Mouse (Mus musculus): ENCODE results near the gene 9330159F19Rik.

9330159F19Rik gene

DNA sequence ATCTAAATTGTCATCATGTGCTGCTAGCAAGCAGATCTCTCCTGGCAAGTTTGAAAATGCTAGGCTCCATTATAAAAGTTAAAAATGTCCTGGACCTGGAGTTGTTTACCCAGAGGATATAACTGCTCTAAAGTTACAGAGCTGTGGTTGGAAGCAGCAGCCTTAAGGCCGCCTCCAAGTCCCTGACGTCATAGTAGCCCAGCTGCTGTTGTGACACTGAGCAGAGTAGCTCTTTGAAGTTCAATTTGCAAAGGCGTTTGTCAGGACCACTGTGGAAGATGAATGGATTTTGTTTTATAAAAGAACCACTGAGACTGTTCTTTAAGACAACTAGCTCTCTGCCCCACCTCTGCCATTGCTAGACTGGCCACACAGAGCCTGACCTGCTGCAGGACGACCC is at the start of gene 9330159F19Rik:
Gene 9330159F19Rik (plus strand): TSS at position 154 of the 400 bp plus-strand sequence.
- no peak for DNase-seq

- no peak for DNase-seq
Measured at GRCm38 (mm10) chr10:29161664-29162063, 49.7 kb upstream of the 9330159F19Rik start.

DNA sequence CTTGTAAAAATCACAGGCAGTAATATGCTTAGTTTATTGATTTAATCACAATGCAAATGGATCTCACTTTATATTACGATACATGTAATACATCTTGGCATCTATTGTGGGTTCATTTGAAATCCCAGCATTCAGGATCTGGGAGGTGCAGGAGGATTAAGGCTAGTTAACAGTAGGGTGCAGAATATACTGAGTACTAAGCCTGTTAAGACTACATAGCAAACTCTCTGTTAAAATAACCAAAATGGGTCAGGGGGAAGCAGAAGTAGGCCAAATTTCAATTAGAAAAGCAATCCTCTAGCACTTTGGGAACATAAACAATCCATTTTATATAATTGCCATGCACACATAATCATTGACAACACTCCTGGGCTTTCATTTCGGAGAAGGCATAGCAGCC is 37.6 kb upstream of the 9330159F19Rik start:
- no peak for DNase-seq

- no peak for DNase-seq
Measured at GRCm38 (mm10) chr10:29175656-29176055, 35.8 kb upstream of the 9330159F19Rik start.

- DNase-seq: no peak
Measured at GRCm38 (mm10) chr10:29176881-29177280, 34.5 kb upstream of the 9330159F19Rik start.

GRCm38 (mm10) chr10:29178003-29178402 is 33.4 kb upstream of the 9330159F19Rik start:
- no peak for DNase-seq

- no peak for DNase-seq
Measured at GRCm38 (mm10) chr10:29180210-29180609, 31.2 kb upstream of the 9330159F19Rik start.

DNA sequence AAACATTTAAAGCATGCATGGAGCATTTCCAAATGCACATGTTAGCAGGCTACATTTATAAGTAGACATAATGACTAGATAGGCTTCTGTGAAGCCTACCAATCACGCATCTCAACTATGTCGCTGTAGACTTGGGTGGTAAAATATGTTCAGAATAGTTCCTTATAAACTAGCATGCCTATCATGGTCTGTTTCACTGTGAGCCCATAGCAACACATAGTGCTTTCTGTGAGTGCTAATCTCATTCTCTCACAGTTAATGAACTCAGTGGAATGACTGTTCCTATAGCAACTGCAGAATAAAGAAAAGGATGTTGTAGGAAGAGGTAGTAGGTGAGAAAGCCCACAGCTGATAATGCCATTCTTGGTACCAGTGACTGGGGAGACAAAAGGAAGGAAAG is 30.4 kb upstream of the 9330159F19Rik start:
- no peak for DNase-seq

- DNase-seq: no peak
Measured at GRCm38 (mm10) chr10:29193769-29194168, 17.6 kb upstream of the 9330159F19Rik start.

DNA sequence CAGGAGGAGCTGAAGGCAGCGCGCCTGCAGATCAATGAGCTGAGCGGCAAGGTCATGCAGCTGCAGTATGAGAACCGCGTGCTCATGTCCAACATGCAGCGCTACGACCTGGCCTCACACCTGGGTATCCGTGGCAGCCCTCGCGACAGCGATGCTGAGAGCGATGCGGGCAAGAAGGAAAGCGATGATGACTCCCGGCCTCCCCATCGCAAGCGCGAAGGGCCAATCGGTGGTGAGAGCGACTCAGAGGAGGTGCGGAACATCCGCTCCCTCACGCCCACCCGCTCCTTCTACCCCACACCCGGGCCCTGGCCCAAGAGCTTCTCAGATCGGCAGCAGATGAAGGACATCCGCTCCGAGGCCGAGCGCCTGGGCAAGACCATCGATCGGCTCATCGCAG is 14.6 kb upstream of the 9330159F19Rik start:
- DNase-seq: no peak

- no peak for DNase-seq
Measured at GRCm38 (mm10) chr10:29198642-29199041, 12.8 kb upstream of the 9330159F19Rik start, which contains the start of gene Gm49353. Gm49353 (plus strand) TSS chr10:29198954.

DNA sequence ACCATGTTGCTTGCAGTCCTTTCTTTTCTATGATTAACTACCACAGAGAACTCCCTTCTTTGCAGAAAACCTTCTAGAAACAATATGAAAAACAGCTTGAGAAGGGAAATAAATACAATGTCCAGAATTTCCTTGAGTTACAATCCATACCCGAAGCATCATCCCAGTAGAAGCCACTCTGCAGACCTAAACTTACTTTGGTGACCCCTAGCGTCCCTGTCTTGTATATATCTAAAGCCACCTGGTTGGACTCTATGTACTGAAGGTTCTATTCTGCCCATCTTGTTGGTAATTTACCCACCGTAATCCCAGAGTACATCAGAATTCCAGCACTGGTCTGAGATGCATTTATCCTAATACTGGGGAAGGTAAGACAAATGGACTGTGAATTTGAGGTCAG is 11.6 kb upstream of the 9330159F19Rik start:
- DNase-seq: no peak

DNA sequence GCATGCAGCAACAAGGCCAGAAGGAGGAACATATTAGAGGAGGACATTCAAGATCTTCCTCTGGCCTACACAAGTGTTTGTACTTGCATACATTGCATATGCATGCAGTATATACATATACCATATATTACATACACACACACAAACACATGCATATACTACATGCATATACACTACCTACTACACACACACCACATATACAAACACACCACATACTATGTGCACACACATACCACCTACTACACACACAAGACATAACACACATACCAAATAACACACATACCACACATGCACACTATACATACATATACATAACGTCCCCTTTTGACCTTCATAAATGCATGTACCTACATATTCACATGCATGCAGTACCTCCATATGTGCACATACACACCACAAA is 10.8 kb upstream of the 9330159F19Rik start:
- no peak for DNase-seq

GRCm38 (mm10) chr10:29206730-29207129 is 4.7 kb upstream of the 9330159F19Rik start:
- no peak for DNase-seq

DNA sequence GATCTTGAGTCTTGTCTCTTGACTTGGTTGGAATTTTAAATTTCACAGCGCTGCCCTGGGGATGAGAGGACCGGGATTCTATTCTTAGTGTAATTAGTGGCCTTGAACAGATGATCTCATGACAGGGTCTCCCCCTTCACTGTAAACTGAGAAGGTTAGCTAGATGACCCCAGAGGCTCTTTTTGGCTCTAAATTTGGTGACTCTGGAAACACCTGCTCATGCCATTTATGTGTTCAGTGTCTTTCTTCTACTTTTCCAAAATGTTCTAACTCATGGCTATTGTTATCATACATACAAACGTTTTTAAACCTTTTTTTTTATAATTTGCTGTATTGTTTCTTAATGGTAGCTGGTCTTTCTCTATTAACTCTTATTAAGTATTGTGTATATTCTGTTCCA is 2.7 kb upstream of the 9330159F19Rik start:
- no peak for DNase-seq

GRCm38 (mm10) chr10:29213534-29214100 is 2.2 kb downstream of the 9330159F19Rik start:
- DNase-seq: no peak

DNA sequence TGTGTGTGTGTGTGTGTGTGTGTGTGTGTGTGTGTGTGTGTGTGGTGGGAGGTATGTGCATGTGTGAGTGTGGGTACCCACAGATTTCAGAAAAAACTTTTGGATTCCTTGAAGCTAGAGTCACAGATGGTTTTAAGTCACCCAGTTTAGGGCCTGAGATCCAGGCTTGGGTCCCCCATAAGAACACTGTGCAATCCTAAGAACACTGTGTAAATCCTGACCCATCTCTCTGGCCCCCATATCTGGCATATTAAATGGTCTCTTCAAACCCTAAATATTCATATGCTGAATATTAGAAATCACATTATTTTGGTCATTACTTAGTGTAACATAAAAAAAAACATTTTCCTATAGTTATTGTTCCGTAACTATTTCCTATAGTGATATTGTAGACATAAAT is 5.6 kb downstream of the 9330159F19Rik start:
- no peak for DNase-seq

DNA sequence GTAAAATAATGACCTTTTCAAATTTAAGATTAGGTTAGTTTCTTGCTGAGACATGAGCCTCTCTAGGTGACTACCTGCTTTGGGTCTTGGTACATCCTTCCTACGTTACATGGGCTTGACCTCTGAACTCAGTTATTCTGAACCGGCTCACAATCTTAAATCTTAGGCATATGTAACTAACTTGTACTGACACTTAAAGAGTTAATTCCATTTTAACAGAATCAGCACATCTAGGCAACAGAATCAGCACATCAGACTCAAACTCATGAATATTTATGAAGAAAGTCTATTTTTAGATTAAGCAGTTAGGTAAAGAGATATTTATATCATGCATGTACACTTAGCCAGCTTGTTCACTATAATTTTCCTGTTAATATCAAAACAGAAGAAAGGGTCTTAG is 6.0 kb downstream of the 9330159F19Rik start:
- DNase-seq: no peak

GRCm38 (mm10) chr10:29225329-29225728 is 13.9 kb downstream of the 9330159F19Rik start:
- no peak for DNase-seq

DNA sequence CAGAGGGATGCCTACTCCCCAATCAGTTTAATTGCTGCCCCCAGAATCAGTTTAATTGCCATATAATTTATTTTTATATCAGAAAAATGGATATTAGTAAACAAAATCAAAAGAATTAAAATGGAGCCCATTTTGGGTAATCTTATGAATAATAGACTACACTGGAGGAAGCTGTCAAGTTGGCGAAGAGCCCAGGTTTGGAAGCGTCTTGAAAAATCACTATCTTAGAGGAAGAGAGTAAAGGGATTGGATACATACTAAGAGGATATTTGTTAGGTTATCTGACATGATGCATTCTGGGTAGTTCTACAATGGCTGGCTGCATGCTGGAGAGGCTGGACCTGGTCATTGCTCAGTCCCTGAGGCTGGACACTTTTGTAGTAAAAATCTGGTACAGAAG is 19.8 kb downstream of the 9330159F19Rik start:
- DNase-seq: no peak

Data from spleen, adult 18-20 months (tissue).